Mouse (Mus musculus) stomach, embryonic 16.5 days (tissue): ENCODE results near the gene Atp13a4. TPM values are rescaled to one million over a fixed set of nuclear protein-coding genes. Genes with fewer than 3 reads are reported as not detected.

ENCODE experiments used
- ATAC-seq: fragments of 200-750 bp; cut with Nextera tagmentation; 2 replicates; pipeline ENCODE4 v1.8.0; 2017; ENCODE audit warnings: moderate number of reproducible peaks, moderate TSS enrichment; ENCODE audit not compliant: insufficient read depth, low FRiP score
- H3K27ac ChIP-seq: fragments of 300-500 bp; sonication (generic); 2 replicates; pipeline ENCODE4 v1.5.1; 2014; ENCODE audit warnings: low read length
- H3K27me3 ChIP-seq: fragments of 300-500 bp; sonication (generic); 2 replicates; pipeline ENCODE4 v1.6.1; 2014; ENCODE audit warnings: low read length, control low read depth, mixed read lengths; ENCODE audit not compliant: control insufficient read depth, insufficient read depth
- H3K36me3 ChIP-seq: fragments of 300-500 bp; sonication (generic); 2 replicates; pipeline ENCODE4 v1.6.1; 2014; ENCODE audit warnings: low read length; ENCODE audit not compliant: control insufficient read depth, insufficient read depth
- H3K4me1 ChIP-seq: fragments of 300-500 bp; sonication (generic); 2 replicates; pipeline ENCODE4 v1.6.1; 2014; ENCODE audit warnings: low read length, control low read depth, mixed read lengths; ENCODE audit not compliant: control insufficient read depth, insufficient read depth
- H3K4me2 ChIP-seq: fragments of 300-500 bp; sonication (generic); 2 replicates; pipeline ENCODE4 v1.6.1; 2014; ENCODE audit warnings: low read depth, low read length, mixed read lengths
- H3K4me3 ChIP-seq: fragments of 300-500 bp; sonication (generic); replicated peaks from 2 replicates; pipeline ENCODE4 v1.5.1; 2014; ENCODE audit warnings: mild to moderate bottlenecking, low read length
- H3K9ac ChIP-seq: fragments of 300-500 bp; sonication (generic); 2 replicates; pipeline ENCODE4 v1.6.1; 2014; ENCODE audit warnings: low read length
- H3K9me3 ChIP-seq: fragments of 300-500 bp; sonication (generic); replicated peaks from 2 replicates; pipeline ENCODE4 v1.6.1; 2016; ENCODE audit warnings: low read length, control low read depth; ENCODE audit not compliant: control insufficient read depth
- WGBS: fragments of 180-500 bp; shearing (Covaris S2); extraction: QIAGEN DNeasy Blood & Tissue Kit; methylation state at CpG from one replicate; pipeline ENCODE4 v1.1.7; 2014; 5-methylcytosine and 5-hydroxymethylcytosine counted together
- polyA plus RNA-seq: library from polyadenylated mRNA; unstranded; fragments of >200 nt; fragmentation: Nextera tagmentation; extraction: Ambion mirVana; gene quantifications from 2 replicates; pipeline ENCODE4 v1.2.1, GENCODE M21; 2015

Atp13a4 gene
- polyA plus RNA-seq, 1 experiment from 2014 or later: 0.18 TPM

DNA sequence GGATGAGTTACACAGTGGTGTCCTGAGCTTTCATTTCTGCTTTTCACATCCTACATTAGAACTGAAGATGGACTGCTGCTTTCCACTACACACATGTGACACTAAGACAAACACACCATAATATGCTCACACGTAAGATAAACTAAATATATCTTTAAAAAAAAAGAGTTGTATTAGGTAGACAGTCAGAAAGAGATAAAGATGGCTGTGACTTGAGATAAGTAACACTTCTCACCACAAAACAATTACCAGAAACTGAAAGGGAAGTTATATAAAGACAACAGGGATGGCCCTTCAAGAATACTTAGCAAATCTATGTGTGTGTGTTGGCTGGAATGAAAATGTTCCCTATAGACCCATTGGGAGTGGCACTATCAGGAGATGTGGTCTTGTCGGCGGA lies 34.8 kb downstream of the Atp13a4 start:
- H3K36me3 ChIP-seq: no peaks in the 10 kb centered on the region
- no peaks in the 10 kb centered on the region for H3K27me3 ChIP-seq
- H3K4me2 ChIP-seq: no peak overlapping the region
- WGBS: 81% methylated on average over 3 of the region's 3 CpGs
- H3K9me3 ChIP-seq: no peaks in the 10 kb centered on the region
- H3K4me1 ChIP-seq: no peaks in the 10 kb centered on the region
- no peak for ATAC-seq
- H3K27ac ChIP-seq: no peak overlapping the region
- no peak overlapping the region for H3K4me3 ChIP-seq
- no peak overlapping the region for H3K9ac ChIP-seq

DNA sequence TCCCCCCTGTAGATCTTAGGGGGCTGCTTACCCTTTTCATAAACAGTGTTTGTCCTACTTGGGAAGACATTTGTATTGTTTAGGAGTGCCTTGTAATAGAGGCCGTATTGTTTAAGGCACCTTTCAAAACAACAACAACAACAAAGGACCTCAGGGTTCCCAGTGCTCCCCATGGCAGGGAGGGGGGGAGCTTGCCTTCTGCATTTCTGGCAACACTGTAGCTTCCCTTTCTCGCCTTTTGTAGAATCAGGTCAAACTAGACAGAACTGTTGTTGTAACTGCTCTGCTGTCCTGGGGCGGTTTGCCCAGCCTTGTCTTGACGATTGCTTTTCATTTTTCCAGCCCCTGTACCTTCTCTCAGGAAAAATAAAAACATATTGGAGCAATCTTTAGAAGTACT lies 40.0 kb downstream of the Atp13a4 start:
- no peaks in the 10 kb centered on the region for H3K4me1 ChIP-seq
- H3K4me2 ChIP-seq: no peak overlapping the region
- no peaks in the 10 kb centered on the region for H3K27me3 ChIP-seq
- 66% methylated on average over 4 of the region's 4 CpGs for WGBS
- no peak overlapping the region for H3K4me3 ChIP-seq
- H3K27ac ChIP-seq: no peak overlapping the region
- H3K36me3 ChIP-seq: no peaks in the 10 kb centered on the region
- no peaks in the 10 kb centered on the region for H3K9me3 ChIP-seq
- no peak for ATAC-seq
- H3K9ac ChIP-seq: no peak overlapping the region

DNA sequence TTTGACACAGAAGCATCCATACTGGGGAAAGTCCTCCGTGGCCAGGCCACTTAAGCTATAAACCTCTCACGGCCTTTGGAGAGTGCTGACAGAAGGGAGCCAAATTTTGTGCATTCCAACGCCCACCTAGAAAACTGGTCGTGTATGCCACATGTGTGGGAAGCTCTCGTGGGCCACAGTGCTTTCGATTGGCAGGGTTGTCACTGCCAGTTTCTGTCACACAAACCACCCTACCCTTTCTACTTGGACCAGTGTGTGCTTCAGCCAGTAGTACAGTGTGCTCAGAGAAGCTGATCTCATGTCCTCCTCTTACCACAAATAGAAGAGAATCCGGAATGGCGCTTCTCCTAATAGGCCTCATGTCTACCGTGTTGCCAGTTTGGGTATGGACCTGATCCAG lies 40.5 kb downstream of the Atp13a4 start:
- H3K27me3 ChIP-seq: no peaks in the 10 kb centered on the region
- no peaks in the 10 kb centered on the region for H3K4me1 ChIP-seq
- WGBS: 77% methylated on average over 9 of the region's 9 CpGs
- no peak overlapping the region for H3K4me2 ChIP-seq
- H3K9me3 ChIP-seq: no peaks in the 10 kb centered on the region
- no peak for ATAC-seq
- no peak overlapping the region for H3K4me3 ChIP-seq
- no peaks in the 10 kb centered on the region for H3K36me3 ChIP-seq
- H3K27ac ChIP-seq: no peak overlapping the region
- H3K9ac ChIP-seq: no peak overlapping the region

DNA sequence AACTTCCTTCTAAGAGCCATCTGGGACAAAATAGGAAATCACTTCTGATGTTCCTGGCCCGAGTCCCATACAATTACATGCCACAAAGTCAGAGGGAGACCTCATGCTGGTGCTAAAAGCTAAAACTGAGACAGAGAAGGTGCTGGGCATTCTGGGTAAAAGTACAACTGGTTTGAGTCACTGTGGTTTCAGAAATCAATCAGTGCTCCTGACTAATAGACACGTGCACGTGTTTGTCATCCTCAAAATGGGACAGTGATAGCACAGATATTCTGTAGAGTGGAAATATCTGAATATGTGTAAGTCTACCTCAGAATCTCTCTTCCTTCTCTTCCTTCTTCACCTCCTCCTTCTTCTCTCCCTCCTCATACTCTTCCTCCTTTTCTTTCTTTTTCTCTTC lies 53.6 kb downstream of the Atp13a4 start:
- Histone ChIP-seq H3K4me2 (no peak overlapping the region), H3K9me3 (no peaks in the 10 kb centered on the region), H3K27ac (no peak overlapping the region), H3K27me3 (no peaks in the 10 kb centered on the region), H3K4me3 (no peak overlapping the region), H3K36me3 (no peaks in the 10 kb centered on the region), H3K9ac (no peak overlapping the region), H3K4me1 (no peaks in the 10 kb centered on the region)
- WGBS: 71% methylated on average over 3 of the region's 3 CpGs
- no peak for ATAC-seq

DNA sequence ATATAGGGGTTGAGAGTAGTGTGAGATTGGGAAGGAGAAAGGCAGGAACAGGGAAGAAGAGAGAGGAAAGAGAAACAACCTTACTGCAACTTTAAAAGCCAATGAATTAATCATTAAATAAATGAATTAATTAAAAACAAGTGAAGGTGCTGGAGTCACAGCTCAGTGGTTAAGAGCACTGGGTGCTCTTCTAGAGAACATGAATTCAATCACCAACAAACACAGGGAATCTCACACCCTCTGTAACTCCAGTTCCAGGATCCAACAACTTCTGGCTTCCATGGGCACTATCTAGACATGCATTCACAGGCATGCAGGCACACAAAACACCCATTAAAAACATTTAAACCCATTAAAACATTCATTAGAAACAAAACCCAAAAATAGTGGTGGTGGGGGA lies 63.2 kb downstream of the Atp13a4 start:
- H3K9ac ChIP-seq: no peak overlapping the region
- no peak overlapping the region for H3K4me3 ChIP-seq
- H3K4me1 ChIP-seq: no peaks in the 10 kb centered on the region
- no peaks in the 10 kb centered on the region for H3K9me3 ChIP-seq
- no peaks in the 10 kb centered on the region for H3K36me3 ChIP-seq
- H3K27ac ChIP-seq: no peak overlapping the region
- H3K4me2 ChIP-seq: no peak overlapping the region
- no peaks in the 10 kb centered on the region for H3K27me3 ChIP-seq
- no peak for ATAC-seq

DNA sequence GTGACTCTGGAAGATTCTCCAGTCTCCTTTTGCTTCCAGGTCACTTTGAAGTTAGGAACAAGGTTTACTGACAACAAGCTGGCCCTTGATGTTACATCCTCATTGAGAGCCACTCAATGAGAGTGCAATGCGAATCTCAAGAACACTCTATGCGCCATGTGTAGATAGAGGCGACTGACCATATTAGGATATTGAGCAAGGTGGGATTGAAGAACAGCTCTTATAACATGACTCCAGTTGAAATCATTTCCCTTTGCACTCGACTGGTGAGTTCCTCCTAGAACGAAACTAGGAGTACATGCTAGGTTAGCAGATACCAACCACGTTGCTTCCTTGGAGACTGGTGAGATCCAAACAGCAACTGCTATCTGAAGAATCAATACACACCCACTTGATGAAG lies 64.3 kb downstream of the Atp13a4 start:
- Histone ChIP-seq H3K9me3 (no peaks in the 10 kb centered on the region), H3K27me3 (no peaks in the 10 kb centered on the region), H3K36me3 (no peaks in the 10 kb centered on the region), H3K4me1 (no peaks in the 10 kb centered on the region), H3K4me3 (no peak overlapping the region), H3K4me2 (no peak overlapping the region), H3K27ac (no peak overlapping the region), H3K9ac (no peak overlapping the region)
- WGBS: 87% methylated on average over 6 of the region's 6 CpGs
- no peak for ATAC-seq

DNA sequence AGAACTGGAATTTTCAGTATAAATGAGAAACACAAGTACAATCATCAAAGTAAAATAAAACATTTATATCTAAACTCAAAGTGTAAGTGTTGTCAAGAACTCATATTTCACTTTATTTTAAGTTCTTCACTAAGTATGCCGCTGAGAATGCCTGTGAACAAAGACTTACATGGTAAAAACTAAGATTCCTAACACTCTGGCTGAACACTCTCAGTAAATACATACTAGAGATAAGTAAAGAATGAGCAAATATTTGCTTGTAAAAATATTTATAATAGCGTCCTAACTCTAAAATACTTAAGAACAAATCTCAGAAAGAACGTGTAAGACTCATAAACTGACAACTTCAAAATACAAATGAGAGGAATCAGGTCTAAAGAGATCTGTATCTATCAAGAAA lies 80.9 kb downstream of the Atp13a4 start:
- Histone ChIP-seq H3K9me3 (no peaks in the 10 kb centered on the region), H3K4me1 (no peaks in the 10 kb centered on the region), H3K4me3 (no peak overlapping the region), H3K27ac (no peak overlapping the region), H3K27me3 (no peaks in the 10 kb centered on the region), H3K36me3 (no peaks in the 10 kb centered on the region), H3K4me2 (no peak overlapping the region), H3K9ac (no peak overlapping the region)
- no peak for ATAC-seq
- WGBS: 29% methylated on average over 3 of the region's 3 CpGs

DNA sequence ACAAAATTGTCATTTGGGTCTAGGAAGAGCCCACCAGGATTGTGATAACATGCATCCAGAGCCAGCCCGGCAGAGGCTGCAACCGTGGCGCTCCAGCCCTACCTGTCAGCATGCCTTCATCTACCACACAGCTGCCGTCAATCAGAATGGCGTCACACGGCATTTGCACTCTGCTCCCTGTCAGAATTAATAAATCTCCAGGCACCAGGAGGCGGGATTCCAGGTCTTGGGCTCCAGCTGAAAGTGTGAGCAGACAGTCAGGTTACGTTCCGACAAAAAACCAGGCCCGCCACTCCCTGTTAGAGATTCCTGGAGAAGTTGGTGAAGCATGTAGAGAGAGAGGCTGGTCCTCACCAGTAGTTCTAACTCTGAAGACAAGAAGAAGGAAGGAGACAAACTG lies 85.3 kb downstream of the Atp13a4 start:
- Histone ChIP-seq H3K9me3 (no peaks in the 10 kb centered on the region), H3K27ac (no peak overlapping the region), H3K36me3 (no peaks in the 10 kb centered on the region), H3K4me3 (no peak overlapping the region), H3K9ac (no peak overlapping the region), H3K4me1 (no peaks in the 10 kb centered on the region), H3K4me2 (no peak overlapping the region), H3K27me3 (no peaks in the 10 kb centered on the region)
- 62% methylated on average over 10 of the region's 10 CpGs for WGBS
- ATAC-seq: no peak

DNA sequence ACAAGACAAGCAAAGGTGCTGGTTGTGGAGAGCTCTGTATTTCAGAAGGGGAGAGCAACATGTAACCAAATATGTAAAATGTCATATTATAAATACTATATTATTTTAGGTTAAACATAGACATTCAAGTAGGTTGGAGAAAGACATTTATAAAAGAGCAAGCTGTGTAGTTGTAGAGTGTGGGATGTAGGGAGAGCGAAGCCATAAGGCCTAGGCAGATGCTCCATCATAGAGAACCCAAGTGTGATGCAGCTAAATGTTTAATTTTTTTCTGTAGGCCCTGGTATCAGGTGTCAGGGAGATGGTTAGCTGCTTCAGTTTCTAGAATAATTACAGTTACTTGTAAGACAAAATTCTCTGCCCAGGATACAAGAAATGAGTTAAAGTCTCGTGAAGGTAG lies 87.8 kb downstream of the Atp13a4 start:
- H3K4me3 ChIP-seq: no peak overlapping the region
- 95% methylated on average over 2 of the region's 2 CpGs for WGBS
- no peaks in the 10 kb centered on the region for H3K4me1 ChIP-seq
- no peak overlapping the region for H3K4me2 ChIP-seq
- no peaks in the 10 kb centered on the region for H3K27me3 ChIP-seq
- no peaks in the 10 kb centered on the region for H3K9me3 ChIP-seq
- no peak for ATAC-seq
- no peaks in the 10 kb centered on the region for H3K36me3 ChIP-seq
- no peak overlapping the region for H3K27ac ChIP-seq
- H3K9ac ChIP-seq: no peak overlapping the region

DNA sequence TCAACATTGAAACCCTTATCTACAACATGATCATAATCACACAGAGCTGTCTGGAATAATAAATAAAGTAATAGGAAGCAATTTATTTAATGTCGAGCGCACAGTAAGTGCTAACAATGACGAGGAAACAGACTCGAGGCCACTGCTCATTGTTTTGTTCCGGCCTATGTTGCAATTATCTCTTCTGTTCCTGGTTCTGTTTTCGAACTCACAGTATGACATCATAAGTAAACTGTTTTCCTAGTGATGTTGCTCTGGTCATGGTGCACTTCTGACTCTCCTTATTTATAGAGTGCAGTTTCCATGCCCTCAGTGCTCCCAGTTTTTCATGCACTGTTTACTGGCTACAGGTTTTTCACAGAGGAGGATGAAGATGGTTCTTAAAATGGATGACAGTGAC lies 91.4 kb downstream of the Atp13a4 start:
- WGBS: 42% methylated on average over 6 of the region's 6 CpGs
- Histone ChIP-seq H3K9me3 (no peaks in the 10 kb centered on the region), H3K4me3 (no peak overlapping the region), H3K27me3 (no peaks in the 10 kb centered on the region), H3K4me2 (no peak overlapping the region), H3K4me1 (no peaks in the 10 kb centered on the region), H3K9ac (no peak overlapping the region), H3K27ac (no peak overlapping the region), H3K36me3 (no peaks in the 10 kb centered on the region)
- ATAC-seq: no peak
